Mouse (Mus musculus) limb, embryonic 15.5 days (tissue): ENCODE results near the gene St6galnac6. TPM values are rescaled to one million over a fixed set of nuclear protein-coding genes. Genes with fewer than 3 reads are reported as not detected.

Experiments used
- ATAC-seq: fragments of 200-750 bp; cut with Nextera tagmentation; 2 replicates; pipeline ENCODE4 v1.8.0; 2017; ENCODE audit warnings: low read depth, moderate TSS enrichment; ENCODE audit not compliant: insufficient number of reproducible peaks, low FRiP score, low TSS enrichment
- H3K27ac ChIP-seq: fragments of 300-500 bp; sonication (generic); 2 replicates; pipeline ENCODE4 v1.5.1; 2015; ENCODE audit warnings: moderate library complexity, mild to moderate bottlenecking, inconsistent platforms
- H3K27me3 ChIP-seq: fragments of 300-500 bp; sonication (generic); 2 replicates; pipeline ENCODE4 v1.6.1; 2015; ENCODE audit warnings: inconsistent platforms
- H3K36me3 ChIP-seq: fragments of 300-500 bp; sonication (generic); 2 replicates; pipeline ENCODE4 v1.6.1; 2015; ENCODE audit warnings: inconsistent platforms
- H3K4me1 ChIP-seq: fragments of 300-500 bp; sonication (generic); 2 replicates; pipeline ENCODE4 v1.6.1; 2015; ENCODE audit warnings: inconsistent platforms
- H3K4me2 ChIP-seq: fragments of 300-500 bp; sonication (generic); 2 replicates; pipeline ENCODE4 v1.6.1; 2015; ENCODE audit warnings: mild to moderate bottlenecking, inconsistent platforms
- H3K4me3 ChIP-seq: fragments of 300-500 bp; sonication (generic); 2 replicates; pipeline ENCODE4 v1.5.1; 2015; ENCODE audit warnings: mild to moderate bottlenecking, inconsistent platforms
- H3K9ac ChIP-seq: fragments of 300-500 bp; sonication (generic); 2 replicates; pipeline ENCODE4 v1.6.1; 2015; ENCODE audit warnings: inconsistent platforms
- H3K9me3 ChIP-seq: fragments of 300-500 bp; sonication (generic); 2 replicates; pipeline ENCODE4 v1.6.1; 2016; ENCODE audit warnings: inconsistent platforms
- WGBS: fragments of 180-500 bp; shearing (Covaris S2); methylation state at CpG from one replicate; pipeline ENCODE4 v1.1.7; 2015; 5-methylcytosine and 5-hydroxymethylcytosine counted together
- polyA plus RNA-seq: library from polyadenylated mRNA; unstranded; fragments of >200 nt; fragmentation: Nextera tagmentation; extraction: Ambion mirVana; gene quantifications from 2 replicates; pipeline ENCODE4 v1.2.1, GENCODE M21; 2015

Gene St6galnac6
- polyA plus RNA-seq, 1 experiment from 2014 or later, result 27.1 TPM

DNA sequence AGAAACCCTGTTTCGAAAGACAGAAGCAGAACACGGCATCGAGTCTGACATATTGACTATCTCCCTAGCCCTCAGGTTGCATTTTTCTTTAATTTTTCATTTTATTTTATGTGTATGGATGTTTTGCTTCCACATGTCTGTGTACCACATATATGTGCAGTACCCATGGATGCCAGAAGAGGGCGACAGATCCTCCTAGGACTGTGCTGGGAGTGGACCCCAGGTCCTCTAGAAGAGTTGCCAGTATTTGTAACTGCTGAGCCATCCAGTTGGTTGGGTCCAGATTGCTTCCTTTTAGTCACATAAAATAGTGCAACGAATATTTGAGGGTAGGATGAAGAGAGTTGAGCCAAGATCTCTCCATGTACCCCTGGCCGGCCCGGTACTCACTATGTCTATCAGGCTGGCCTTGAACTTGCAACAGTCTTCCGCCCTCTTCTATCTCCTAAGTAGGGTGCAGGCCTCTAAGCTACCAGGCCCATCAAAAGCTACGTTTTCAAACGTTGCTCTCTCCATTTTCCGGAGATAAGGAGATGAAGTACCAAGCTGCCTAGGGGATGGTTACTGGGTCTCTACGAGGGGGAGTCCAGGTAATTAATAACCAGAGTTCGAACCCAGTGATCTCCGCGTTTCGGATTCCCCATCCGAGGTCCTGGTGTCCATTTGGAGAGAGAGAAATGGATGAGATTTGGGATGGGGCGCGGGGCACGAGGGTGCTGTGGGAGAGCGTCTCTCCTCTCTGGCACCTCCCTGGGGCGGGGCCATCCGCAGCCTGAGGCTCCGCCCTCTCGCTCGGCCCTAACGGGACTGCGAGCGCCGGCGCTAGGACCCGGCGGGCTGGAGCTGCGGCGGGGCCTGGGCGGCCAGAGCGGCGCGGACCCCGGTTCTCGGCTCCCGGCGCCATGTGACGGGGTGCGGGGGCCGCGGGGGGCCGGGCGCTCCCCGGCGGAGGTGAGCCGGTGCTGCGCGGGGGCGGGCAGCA is 6.9 kb downstream of the St6galnac6 start:
- Histone ChIP-seq H3K9ac (peak overlapping the region; percentile 73), H3K4me1 (peaks cover 56% of the 10 kb centered on the region), H3K4me3 (peak overlapping the region; percentile 74), H3K4me2 (peak overlapping the region; percentile 86), H3K36me3 (no peaks in the 10 kb centered on the region), H3K27me3 (no peaks in the 10 kb centered on the region), H3K9me3 (no peaks in the 10 kb centered on the region), H3K27ac (peak overlapping the region; percentile 75)
- WGBS, result 12% methylated on average over 51 of the region's 55 CpGs
- ATAC-seq, result peak; percentile 81

DNA sequence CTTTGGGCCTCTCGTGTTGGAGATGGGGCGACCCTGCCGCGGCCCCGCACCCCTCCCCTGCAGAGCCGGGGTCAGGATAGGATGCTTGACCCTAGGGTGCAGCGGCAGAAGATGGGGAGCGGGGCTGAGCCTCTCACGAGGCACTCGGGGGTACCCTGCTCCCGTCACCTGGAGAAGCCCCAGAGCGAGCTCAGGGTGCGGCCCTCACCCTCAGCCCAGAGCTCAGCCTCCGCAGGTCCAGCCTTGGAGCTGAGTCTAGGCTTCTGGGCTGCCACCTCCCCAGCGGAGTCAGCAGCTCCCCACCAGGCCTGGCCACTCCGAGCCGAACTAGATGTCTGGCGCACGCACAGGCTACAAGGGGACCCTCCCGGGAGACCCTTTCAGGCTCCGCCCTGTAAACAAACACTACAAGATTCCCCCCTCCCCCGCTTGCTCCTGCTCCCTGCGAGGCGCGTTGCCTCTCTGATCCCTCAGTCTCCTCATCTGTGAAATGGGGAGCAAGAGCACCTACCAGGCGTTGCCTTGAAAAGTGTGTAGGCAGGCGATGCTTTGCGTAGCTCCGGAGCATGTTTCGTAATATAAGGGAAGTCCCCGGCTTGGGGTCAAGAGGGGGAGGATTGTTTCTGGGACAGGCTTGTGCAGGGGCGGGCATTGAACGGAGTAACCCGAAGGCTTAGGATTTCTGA is 7.9 kb downstream of the St6galnac6 start:
- ATAC-seq, result peak; percentile 22; the same call in 1 of the 2 replicates
- H3K36me3 ChIP-seq, result no peaks in the 10 kb centered on the region; the same call in 1 of the 2 replicates
- peak overlapping the region; percentile 73 for H3K9ac ChIP-seq
- no peaks in the 10 kb centered on the region for H3K27me3 ChIP-seq
- no peaks in the 10 kb centered on the region for H3K9me3 ChIP-seq
- WGBS, result 6% methylated on average over 34 of the region's 34 CpGs
- peak overlapping the region; percentile 74 for H3K4me3 ChIP-seq
- peak overlapping the region; percentile 75 for H3K27ac ChIP-seq
- peak overlapping the region; percentile 86 for H3K4me2 ChIP-seq
- H3K4me1 ChIP-seq, result peaks cover 48% of the 10 kb centered on the region

DNA sequence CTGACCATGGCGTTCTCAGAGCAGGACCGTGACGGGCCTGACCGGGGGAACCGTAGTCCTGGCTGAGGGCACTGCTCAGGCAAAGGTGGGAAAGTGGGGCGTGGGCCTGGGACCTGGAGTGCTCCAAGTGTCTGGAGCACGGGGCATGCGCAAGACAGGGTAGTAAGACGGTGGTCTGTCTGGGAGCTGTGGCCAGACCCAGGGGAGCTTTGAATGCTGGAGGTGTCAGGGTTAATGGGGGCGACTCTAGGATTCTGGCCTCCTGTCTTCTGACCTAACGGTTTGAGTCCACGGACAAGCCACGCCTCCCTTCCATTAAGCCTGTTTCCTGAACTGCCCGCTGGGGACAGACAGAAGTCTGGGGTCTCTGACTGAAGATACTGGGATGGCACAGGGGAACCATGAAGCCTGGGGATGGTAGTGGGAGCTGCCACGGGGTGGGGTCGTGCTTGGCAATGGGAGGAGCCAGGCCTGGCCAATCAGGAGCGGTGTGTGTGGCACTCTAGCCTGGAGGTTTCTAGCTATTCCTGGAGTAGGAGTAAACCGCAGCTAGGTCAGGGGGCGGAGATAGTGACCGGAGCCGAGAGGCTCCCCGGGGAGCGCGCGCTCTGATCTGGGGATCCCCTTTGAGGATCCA is 8.8 kb downstream of the St6galnac6 start:
- Histone ChIP-seq H3K27ac (peak overlapping the region; percentile 75), H3K4me2 (peak overlapping the region; percentile 86), H3K9me3 (no peaks in the 10 kb centered on the region), H3K4me1 (peaks cover 47% of the 10 kb centered on the region), H3K36me3 (no peaks in the 10 kb centered on the region; the same call in 1 of the 2 replicates), H3K4me3 (peak overlapping the region; percentile 74), H3K9ac (no peak overlapping the region), H3K27me3 (no peaks in the 10 kb centered on the region)
- 7% methylated on average over 25 of the region's 25 CpGs for WGBS
- ATAC-seq, result no peak

DNA sequence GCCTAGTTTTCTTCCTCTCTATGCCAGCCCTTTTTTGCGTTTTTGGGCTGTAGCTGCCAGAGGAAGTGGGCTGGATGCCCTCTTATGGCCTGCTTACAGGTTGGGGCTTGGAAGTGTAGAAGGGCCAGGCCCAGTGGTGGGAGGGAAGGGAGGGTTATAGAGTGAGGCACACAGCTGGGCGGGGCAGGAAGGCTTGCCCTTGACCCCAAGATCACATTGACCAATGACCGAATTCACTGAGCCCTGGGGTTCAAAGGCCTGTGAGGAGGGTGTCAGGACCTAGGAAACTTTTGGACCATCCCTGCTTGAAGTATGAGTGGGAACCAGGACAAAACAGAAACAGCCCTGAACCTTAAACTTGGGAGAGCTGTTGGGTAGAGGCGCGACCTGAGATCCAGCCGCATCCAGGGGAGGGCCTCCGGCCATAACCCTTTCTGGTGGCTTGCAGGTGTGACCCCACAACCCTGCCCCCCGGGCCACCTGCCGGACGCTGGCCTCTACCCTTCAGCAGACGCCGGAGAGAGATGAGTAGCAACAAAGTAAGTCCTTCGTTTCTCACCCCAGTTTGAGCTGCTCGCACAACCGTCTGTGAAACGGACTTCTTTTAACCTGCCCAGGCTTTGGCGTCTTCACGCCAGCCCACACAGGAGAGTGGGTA is 9.4 kb downstream of the St6galnac6 start:
- Histone ChIP-seq H3K4me1 (peaks cover 47% of the 10 kb centered on the region), H3K4me3 (peak overlapping the region; percentile 74), H3K4me2 (peak overlapping the region; percentile 86), H3K36me3 (peaks cover 3% of the 10 kb centered on the region; the same call in 1 of the 2 replicates), H3K9me3 (no peaks in the 10 kb centered on the region), H3K27ac (peak overlapping the region; percentile 75), H3K9ac (no peak overlapping the region), H3K27me3 (no peaks in the 10 kb centered on the region)
- WGBS, result 47% methylated on average over 18 of the region's 18 CpGs
- ATAC-seq, result no peak

- Histone ChIP-seq H3K4me1 (peaks cover 47% of the 10 kb centered on the region), H3K27ac (peak overlapping the region; percentile 28), H3K9me3 (no peaks in the 10 kb centered on the region), H3K36me3 (peaks cover 15% of the 10 kb centered on the region), H3K27me3 (no peaks in the 10 kb centered on the region), H3K4me3 (peak overlapping the region; percentile 40), H3K4me2 (peak overlapping the region; percentile 55), H3K9ac (0 out of 2 replicates have a peak overlapping the region, but pooled peaks have one; percentile 14)
- WGBS, result 16% methylated on average over 22 of the region's 23 CpGs
- no peak for ATAC-seq
Measured at GRCm38 (mm10) chr2:32610610-32611229, 11.2 kb downstream of the St6galnac6 start.

- Histone ChIP-seq H3K27me3 (no peaks in the 10 kb centered on the region), H3K9ac (no peak overlapping the region), H3K36me3 (peaks cover 26% of the 10 kb centered on the region), H3K4me2 (no peak overlapping the region), H3K9me3 (0 out of 2 replicates have a peak, but pooled peaks cover under 1% of the 10 kb centered on the region), H3K4me3 (no peak overlapping the region), H3K4me1 (peaks cover 38% of the 10 kb centered on the region), H3K27ac (no peak overlapping the region)
- no peak for ATAC-seq
- whole genome bisulfite sequencing, result 69% methylated on average over 26 of the region's 26 CpGs
Measured at GRCm38 (mm10) chr2:32612274-32612673, 12.8 kb downstream of the St6galnac6 start.

DNA sequence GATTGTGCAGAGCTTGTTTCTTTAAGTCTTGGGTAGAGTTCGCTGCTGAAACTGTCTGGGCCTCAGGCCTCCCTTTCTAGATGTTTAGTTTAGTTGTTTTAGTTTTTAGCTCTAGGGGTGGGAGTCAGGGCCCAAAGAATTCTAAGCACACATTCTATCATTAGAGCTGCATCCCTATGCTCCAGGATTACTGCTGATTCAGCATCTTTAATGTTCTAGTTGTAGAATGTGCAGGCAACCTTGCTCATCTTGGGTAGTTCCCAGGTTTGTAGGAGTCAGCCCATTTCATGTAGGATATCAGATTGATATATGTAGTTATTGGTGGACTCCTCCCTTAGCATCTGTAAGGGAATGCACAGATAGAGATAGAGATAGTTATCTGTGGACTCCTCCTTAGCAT is 17.6 kb downstream of the St6galnac6 start:
- no peaks in the 10 kb centered on the region for H3K27me3 ChIP-seq
- no peak overlapping the region for H3K4me3 ChIP-seq
- ATAC-seq, result no peak
- no peak overlapping the region for H3K4me2 ChIP-seq
- H3K36me3 ChIP-seq, result peaks cover 43% of the 10 kb centered on the region
- H3K4me1 ChIP-seq, result peaks cover 31% of the 10 kb centered on the region
- H3K27ac ChIP-seq, result no peak overlapping the region
- no peak overlapping the region for H3K9ac ChIP-seq
- 0 out of 2 replicates have a peak, but pooled peaks cover 3% of the 10 kb centered on the region for H3K9me3 ChIP-seq
- WGBS, result 95% methylated on average over 1 of the region's 1 CpGs

GRCm38 (mm10) chr2:32617601-32618000 is 18.1 kb downstream of the St6galnac6 start:
- Histone ChIP-seq H3K36me3 (peaks cover 43% of the 10 kb centered on the region), H3K4me1 (peaks cover 31% of the 10 kb centered on the region), H3K4me2 (no peak overlapping the region), H3K4me3 (no peak overlapping the region), H3K27me3 (no peaks in the 10 kb centered on the region), H3K27ac (no peak overlapping the region), H3K9ac (no peak overlapping the region), H3K9me3 (0 out of 2 replicates have a peak, but pooled peaks cover 3% of the 10 kb centered on the region)
- ATAC-seq, result no peak
- 94% methylated on average over 4 of the region's 4 CpGs for WGBS

GRCm38 (mm10) chr2:32618051-32618450 is 18.5 kb downstream of the St6galnac6 start:
- no peak for ATAC-seq
- H3K36me3 ChIP-seq, result peaks cover 43% of the 10 kb centered on the region
- H3K9me3 ChIP-seq, result 0 out of 2 replicates have a peak, but pooled peaks cover 3% of the 10 kb centered on the region
- no peak overlapping the region for H3K4me3 ChIP-seq
- no peak overlapping the region for H3K4me2 ChIP-seq
- whole genome bisulfite sequencing, result 65% methylated on average over 9 of the region's 9 CpGs
- no peaks in the 10 kb centered on the region for H3K27me3 ChIP-seq
- H3K4me1 ChIP-seq, result peaks cover 31% of the 10 kb centered on the region
- H3K9ac ChIP-seq, result no peak overlapping the region
- no peak overlapping the region for H3K27ac ChIP-seq

GRCm38 (mm10) chr2:32620682-32621516 is 21.4 kb downstream of the St6galnac6 start:
- peak; percentile 22; the same call in 1 of the 2 replicates for ATAC-seq
- no peak overlapping the region for H3K9ac ChIP-seq
- no peak overlapping the region for H3K4me2 ChIP-seq

More at GRCm38 (mm10) chr2:32620682-32621516, 21.4 kb downstream of the St6galnac6 start:
- Histone ChIP-seq H3K9me3 (0 out of 2 replicates have a peak, but pooled peaks cover 3% of the 10 kb centered on the region), H3K4me1 (peaks cover 49% of the 10 kb centered on the region), H3K4me3 (no peak overlapping the region), H3K36me3 (peaks cover 28% of the 10 kb centered on the region), H3K27ac (peak overlapping the region; percentile 69), H3K27me3 (no peaks in the 10 kb centered on the region)
- WGBS, result 22% methylated on average over 4 of the region's 4 CpGs
